Mouse (Mus musculus) limb, embryonic 13.5 days (tissue): ENCODE measurements around the gene Vmn1r196. TPM values are rescaled to one million over a fixed set of nuclear protein-coding genes. Genes with fewer than 3 reads are reported as not detected.

Experiments
- polyA plus RNA-seq: library from polyadenylated mRNA; unstranded; fragments of >200 nt; fragmentation: Nextera tagmentation; extraction: Ambion mirVana; gene quantifications from 2 replicates; pipeline ENCODE4 v1.2.1, GENCODE M21; 2015

The Vmn1r196 gene
- polyA plus RNA-seq, 1 experiment from 2014 or later: not detected

Other genes with a start within 250 kb of the Vmn1r196 start
- 25.3 and 27.8 TPM in 2 replicates for gene Hist1h4i, start 248.6 kb upstream of the Vmn1r196 start, polyA plus RNA-seq
- 75.9 and 76.5 TPM in 2 replicates for gene Hist1h2ag, start 247.0 kb upstream of the Vmn1r196 start, polyA plus RNA-seq
- 17.9 TPM in 2 replicates for gene Hist1h2bj, start 246.7 kb upstream of the Vmn1r196 start, polyA plus RNA-seq
- not detected in 2 replicates for gene Vmn1r188, start 205.5 kb upstream of the Vmn1r196 start, polyA plus RNA-seq
- not detected in 2 replicates for gene Vmn1r189, start 184.1 kb upstream of the Vmn1r196 start, polyA plus RNA-seq
- not detected in 2 replicates for gene Vmn1r191, start 106.0 kb upstream of the Vmn1r196 start, polyA plus RNA-seq
- gene Vmn1r192, start 98.8 kb upstream of the Vmn1r196 start, polyA plus RNA-seq: not detected in 2 replicates
- gene Vmn1r193, start 66.8 kb upstream of the Vmn1r196 start, polyA plus RNA-seq: not detected in 2 replicates
- not detected in 2 replicates for gene Vmn1r194, start 45.7 kb upstream of the Vmn1r196 start, polyA plus RNA-seq
- gene Vmn1r195, start 19.4 kb upstream of the Vmn1r196 start, polyA plus RNA-seq: not detected in 2 replicates
- not detected in 2 replicates for gene Vmn1r197, start 34.7 kb downstream of the Vmn1r196 start, polyA plus RNA-seq
- gene Vmn1r198, start 60.4 kb downstream of the Vmn1r196 start, polyA plus RNA-seq: not detected in 2 replicates
- gene Vmn1r199, start 89.9 kb downstream of the Vmn1r196 start, polyA plus RNA-seq: not detected in 2 replicates
- not detected in 2 replicates for gene Vmn1r200, start 100.5 kb downstream of the Vmn1r196 start, polyA plus RNA-seq
- gene Vmn1r201, start 182.0 kb downstream of the Vmn1r196 start, polyA plus RNA-seq: not detected in 2 replicates
- gene Vmn1r202, start 215.5 kb downstream of the Vmn1r196 start, polyA plus RNA-seq: not detected in 2 replicates
- not detected in 2 replicates for gene Vmn1r203, start 228.2 kb downstream of the Vmn1r196 start, polyA plus RNA-seq